Mouse (Mus musculus) kidney, postnatal 0 days (tissue): ENCODE results near the gene Fgf10. TPM values are rescaled to one million over a fixed set of nuclear protein-coding genes. Genes with fewer than 3 reads are reported as not detected.

Source experiments
- ATAC-seq: fragments of 200-750 bp; cut with Nextera tagmentation; replicated peaks from 2 replicates; pipeline ENCODE4 v1.8.0; 2017; ENCODE audit warnings: low read depth, moderate number of reproducible peaks, moderate TSS enrichment, moderate library complexity; ENCODE audit not compliant: low FRiP score
- DNase-seq: peaks from one replicate; pipeline ENCODE4 v3.0.0-alpha.2; 2016; ENCODE audit warnings: low spot score
- H3K27ac ChIP-seq: fragments of 300-500 bp; sonication (generic); 2 replicates; pipeline ENCODE4 v1.5.1; 2014; ENCODE audit warnings: mild to moderate bottlenecking
- H3K27me3 ChIP-seq: fragments of 300-500 bp; sonication (generic); 2 replicates; pipeline ENCODE4 v1.6.1; 2014; ENCODE audit warnings: low read length, mixed read lengths; ENCODE audit not compliant: insufficient read depth
- H3K36me3 ChIP-seq: fragments of 300-500 bp; sonication (generic); 2 replicates; pipeline ENCODE4 v1.6.1; 2014; ENCODE audit warnings: low read length, mixed read lengths; ENCODE audit not compliant: insufficient read depth
- H3K4me1 ChIP-seq: fragments of 300-500 bp; sonication (generic); replicated peaks from 2 replicates; pipeline ENCODE4 v1.6.1; 2014; ENCODE audit warnings: antibody characterized with exemption, low read length, mixed read lengths; ENCODE audit not compliant: insufficient read depth
- H3K4me2 ChIP-seq: fragments of 300-500 bp; sonication (generic); 2 replicates; pipeline ENCODE4 v1.6.1; 2014; ENCODE audit warnings: mild to moderate bottlenecking, low read length, moderate library complexity, mixed read lengths
- H3K4me3 ChIP-seq: fragments of 300-500 bp; sonication (generic); replicated peaks from 2 replicates; pipeline ENCODE4 v1.5.1; 2014; ENCODE audit warnings: low read depth, low read length
- H3K9ac ChIP-seq: fragments of 300-500 bp; sonication (generic); 2 replicates; pipeline ENCODE4 v1.6.1; 2014; ENCODE audit warnings: low read depth, low read length
- H3K9me3 ChIP-seq: fragments of 300-500 bp; sonication (generic); replicated peaks from 2 replicates; pipeline ENCODE4 v1.6.1; 2016; ENCODE audit warnings: low read length, inconsistent platforms, mixed read lengths
- CTCF ChIP-seq: IDR thresholded peaks from 2 replicates; pipeline ENCODE4 v1.5.1; 2016; ENCODE audit warnings: antibody characterized with exemption, low read depth, mild to moderate bottlenecking, moderate library complexity
- WGBS: fragments of 180-500 bp; shearing (Covaris S2); extraction: QIAGEN DNeasy Blood & Tissue Kit; methylation state at CpG from one replicate; pipeline ENCODE4 v1.1.7; 2014; 5-methylcytosine and 5-hydroxymethylcytosine counted together
- polyA plus RNA-seq: library from polyadenylated mRNA; unstranded; fragments of >200 nt; fragmentation: Nextera tagmentation; extraction: Ambion mirVana; gene quantifications from 2 replicates; pipeline ENCODE4 v1.2.1, GENCODE M21; 2015

The Fgf10 gene
- polyA plus RNA-seq, 1 experiment from 2014 or later: 2.9 TPM

- no peak for ATAC-seq
- no peak overlapping the region for H3K27ac ChIP-seq
- H3K4me2 ChIP-seq: no peak overlapping the region
- H3K9me3 ChIP-seq: no peaks in the 10 kb centered on the region
- no peak overlapping the region for H3K4me3 ChIP-seq
- no peaks in the 10 kb centered on the region for H3K27me3 ChIP-seq
- no peaks in the 10 kb centered on the region for H3K4me1 ChIP-seq
- TF ChIP-seq CTCF: no peak
- DNase-seq: no peak
- no peak overlapping the region for H3K9ac ChIP-seq
- whole genome bisulfite sequencing: 79% methylated on average over 2 of the region's 2 CpGs
- H3K36me3 ChIP-seq: no peaks in the 10 kb centered on the region
These were observed 153.5 kb downstream of the Fgf10 start for GRCm38 (mm10) chr13:118823113-118823512.

DNA sequence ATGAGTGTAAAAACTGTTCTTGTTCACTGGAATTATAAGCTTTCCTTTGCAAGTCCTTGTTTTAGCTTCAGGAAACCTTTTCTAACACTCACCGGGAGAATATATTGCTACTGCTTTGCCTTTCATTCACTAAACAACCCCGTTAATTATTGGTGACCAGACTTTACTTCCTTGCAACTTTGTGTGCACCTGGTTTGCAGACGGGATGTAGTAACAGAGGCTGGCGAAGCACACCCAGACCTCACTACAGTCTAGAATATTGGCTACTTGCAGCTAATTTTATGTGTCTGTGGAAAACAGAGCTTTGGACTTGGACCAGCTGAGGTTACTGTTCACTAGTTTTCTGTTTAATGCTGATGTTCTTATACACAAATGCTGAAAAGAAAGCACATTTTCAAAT, 155.5 kb downstream of the Fgf10 start:
- no peak overlapping the region for H3K4me3 ChIP-seq
- ATAC-seq (no peak), DNase-seq (no peak)
- H3K27ac ChIP-seq: no peak overlapping the region
- no peaks in the 10 kb centered on the region for H3K4me1 ChIP-seq
- H3K27me3 ChIP-seq: no peaks in the 10 kb centered on the region
- TF ChIP-seq CTCF: no peak
- H3K36me3 ChIP-seq: no peaks in the 10 kb centered on the region
- H3K4me2 ChIP-seq: no peak overlapping the region
- WGBS: 68% methylated on average over 4 of the region's 4 CpGs
- no peaks in the 10 kb centered on the region for H3K9me3 ChIP-seq
- no peak overlapping the region for H3K9ac ChIP-seq

DNA sequence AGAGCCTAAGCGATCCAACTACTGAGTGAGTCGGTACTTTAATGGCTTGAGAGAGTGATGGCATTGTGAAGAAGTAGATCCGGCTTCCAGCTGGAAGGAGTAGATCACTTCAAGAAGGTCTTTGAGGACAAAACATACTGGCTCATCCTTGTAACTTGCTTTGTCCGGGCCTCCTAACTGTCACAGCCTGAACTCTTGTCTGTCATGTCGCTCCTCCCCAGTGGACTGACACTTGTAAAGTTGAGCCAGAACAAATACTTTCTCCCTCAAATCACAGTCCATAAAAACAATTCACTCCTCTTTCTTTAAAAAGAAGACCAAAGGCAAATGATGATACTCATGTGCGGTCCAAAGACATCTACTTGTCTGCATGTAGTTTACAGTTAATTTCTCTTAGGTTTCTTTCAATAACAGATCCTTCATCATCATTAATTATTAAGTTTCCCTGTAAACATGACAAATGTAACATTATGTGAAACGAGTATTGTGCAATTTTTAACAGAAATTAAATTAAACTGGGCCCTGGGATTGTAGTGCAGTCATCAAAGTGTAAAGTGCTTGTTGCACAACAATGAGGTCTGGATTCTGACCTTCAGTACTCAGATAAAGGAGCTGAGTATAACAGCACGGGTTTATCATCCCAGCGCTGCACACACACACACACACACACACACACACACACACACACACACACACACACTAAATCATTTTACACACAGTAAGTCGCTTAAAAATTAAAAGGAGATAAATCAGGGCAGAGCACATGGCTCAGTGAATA, 159.2 kb downstream of the Fgf10 start:
- H3K36me3 ChIP-seq: no peaks in the 10 kb centered on the region
- ATAC-seq (no peak), DNase-seq (no peak)
- H3K9ac ChIP-seq: no peak overlapping the region
- no peak for TF ChIP-seq CTCF
- H3K9me3 ChIP-seq: no peaks in the 10 kb centered on the region
- H3K27ac ChIP-seq: no peak overlapping the region
- WGBS: 87% methylated on average over 10 of the region's 10 CpGs
- H3K4me1 ChIP-seq: no peaks in the 10 kb centered on the region
- H3K4me3 ChIP-seq: no peak overlapping the region
- no peaks in the 10 kb centered on the region for H3K27me3 ChIP-seq
- H3K4me2 ChIP-seq: no peak overlapping the region

GRCm38 (mm10) chr13:118834021-118834420, 164.4 kb downstream of the Fgf10 start:
- no peaks in the 10 kb centered on the region for H3K27me3 ChIP-seq
- DNase-seq (no peak), ATAC-seq (no peak)
- no peak overlapping the region for H3K27ac ChIP-seq
- no peak overlapping the region for H3K4me3 ChIP-seq
- no peaks in the 10 kb centered on the region for H3K9me3 ChIP-seq
- H3K36me3 ChIP-seq: no peaks in the 10 kb centered on the region
- no peak for TF ChIP-seq CTCF
- no peak overlapping the region for H3K4me2 ChIP-seq
- H3K9ac ChIP-seq: no peak overlapping the region
- H3K4me1 ChIP-seq: no peaks in the 10 kb centered on the region

GRCm38 (mm10) chr13:118835078-118835477, 165.5 kb downstream of the Fgf10 start:
- DNase-seq (no peak), ATAC-seq (no peak)
- 68% methylated on average over 4 of the region's 4 CpGs for WGBS
- Histone ChIP-seq H3K36me3 (no peaks in the 10 kb centered on the region), H3K27ac (no peak overlapping the region), H3K4me1 (no peaks in the 10 kb centered on the region), H3K4me3 (no peak overlapping the region), H3K4me2 (no peak overlapping the region), H3K9me3 (no peaks in the 10 kb centered on the region), H3K27me3 (no peaks in the 10 kb centered on the region), H3K9ac (no peak overlapping the region)
- no peak for TF ChIP-seq CTCF
